Mouse (Mus musculus): ENCODE measurements around the gene Copg2. TPM values are rescaled to one million over a fixed set of nuclear protein-coding genes. Genes with fewer than 3 reads are reported as not detected.

Gene Copg2
- polyA plus RNA-seq, 1 experiment from 2014 or later: 31.0 TPM

DNA sequence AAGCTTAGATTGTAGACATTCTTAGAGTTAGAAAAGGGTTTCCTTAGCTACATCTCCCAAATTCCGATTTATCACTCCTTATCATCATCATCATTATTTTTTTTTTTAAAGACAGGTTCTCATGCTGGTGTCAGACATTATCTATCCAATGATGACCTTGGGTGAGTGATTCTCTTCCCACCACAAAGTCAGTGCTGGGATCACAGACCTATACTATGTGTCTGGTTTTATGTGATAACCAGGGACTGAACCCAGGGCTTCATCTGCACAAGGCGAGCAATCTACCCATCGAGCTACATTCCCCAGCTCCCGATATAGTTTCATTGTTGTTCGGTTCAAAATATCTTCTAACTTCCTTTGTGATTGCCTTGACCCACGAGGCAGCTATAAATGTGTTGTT is 183.1 kb downstream of the Copg2 start:
- Histone ChIP-seq H3K36me3 (ENCODE audit: control insufficient read depth, insufficient read depth, low read length) (no peaks in the 10 kb centered on the region), H3K27ac (replicated peaks in 1 of 2; ENCODE audit: control insufficient read depth in 1 of 2, insufficient read depth in 1 of 2, low read depth in 2 of 2, low read length in 2 of 2) (peak overlapping the region in 1 of 2 experiments; percentile 53; a peak in 1 of 4 replicates), H3K9me3 (ENCODE audit: control insufficient read depth, low read length) (no peaks in the 10 kb centered on the region), H3K4me1 (ENCODE audit: control insufficient read depth in 2 of 2, insufficient read depth in 2 of 2, low read length in 2 of 2) (peaks cover 0 to 8% of the 10 kb centered on the region in 2 experiments; a peak in 3 of 4 replicates), H3K4me3 (ENCODE audit: control insufficient read depth in 1 of 2, insufficient read depth in 1 of 2, low read depth in 1 of 2, low read length in 2 of 2) (no peak overlapping the region), H3K4me2 (ENCODE audit: low read length) (no peak overlapping the region), H3K9ac (ENCODE audit: low read length) (no peak overlapping the region), H3K27me3 (ENCODE audit: control insufficient read depth, insufficient read depth, low read length) (no peaks in the 10 kb centered on the region)
- 65% methylated on average over 6 of the region's 6 CpGs for WGBS
- no peak for ATAC-seq (ENCODE audit: insufficient number of reproducible peaks, insufficient read depth, low FRiP score, low read depth)

- H3K9ac ChIP-seq (ENCODE audit: low read length): no peak overlapping the region
- peak; percentile 39; the same call in 1 of the 2 replicates for ATAC-seq (ENCODE audit: insufficient number of reproducible peaks, insufficient read depth, low FRiP score, low read depth)
- H3K4me3 ChIP-seq (ENCODE audit: control insufficient read depth in 1 of 2, insufficient read depth in 1 of 2, low read depth in 1 of 2, low read length in 2 of 2): no peak overlapping the region
- peaks cover 0 to 8% of the 10 kb centered on the region in 2 experiments; a peak in 3 of 4 replicates for H3K4me1 ChIP-seq (ENCODE audit: control insufficient read depth in 2 of 2, insufficient read depth in 2 of 2, low read length in 2 of 2)
- H3K36me3 ChIP-seq (ENCODE audit: control insufficient read depth, insufficient read depth, low read length): no peaks in the 10 kb centered on the region
- H3K27ac ChIP-seq (replicated peaks in 1 of 2; ENCODE audit: control insufficient read depth in 1 of 2, insufficient read depth in 1 of 2, low read depth in 2 of 2, low read length in 2 of 2): peak overlapping the region; percentile 10 to 23; a peak in 2 of 4 replicates
- H3K4me2 ChIP-seq (ENCODE audit: low read length): no peak overlapping the region
- no peaks in the 10 kb centered on the region for H3K9me3 ChIP-seq (ENCODE audit: control insufficient read depth, low read length)
- H3K27me3 ChIP-seq (ENCODE audit: control insufficient read depth, insufficient read depth, low read length): no peaks in the 10 kb centered on the region
- 47% methylated on average over 7 of the region's 7 CpGs for WGBS
Measured at GRCm38 (mm10) chr6:30712484-30712883, 184.1 kb downstream of the Copg2 start.

DNA sequence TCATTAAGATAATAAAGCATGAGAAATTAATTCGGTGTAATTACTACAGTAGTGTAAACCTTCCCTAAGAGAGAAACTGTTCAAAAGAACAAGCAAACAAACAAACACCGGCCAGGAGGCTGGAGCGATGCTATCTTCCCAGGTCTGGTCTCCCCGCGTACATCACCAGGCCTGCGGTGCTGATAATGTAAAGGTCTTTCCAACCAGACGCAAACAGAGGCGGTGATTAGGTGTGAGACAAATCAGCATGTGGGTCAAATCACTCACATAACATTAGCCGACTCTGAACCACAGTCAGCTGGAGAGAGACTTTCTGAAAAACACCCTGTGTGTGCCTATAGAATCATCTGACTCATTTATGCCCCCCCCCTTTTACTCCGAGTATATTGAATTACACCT is 185.2 kb downstream of the Copg2 start:
- Histone ChIP-seq H3K4me1 (ENCODE audit: control insufficient read depth in 2 of 2, insufficient read depth in 2 of 2, low read length in 2 of 2) (peaks cover 0 to 8% of the 10 kb centered on the region in 2 experiments; a peak in 2 of 4 replicates), H3K36me3 (ENCODE audit: control insufficient read depth, insufficient read depth, low read length) (no peaks in the 10 kb centered on the region), H3K27ac (replicated peaks in 1 of 2; ENCODE audit: control insufficient read depth in 1 of 2, insufficient read depth in 1 of 2, low read depth in 2 of 2, low read length in 2 of 2) (0 out of 4 replicates have a peak overlapping the region, but pooled peaks of 1 of the 2 experiments have one; percentile 2), H3K4me3 (ENCODE audit: control insufficient read depth in 1 of 2, insufficient read depth in 1 of 2, low read depth in 1 of 2, low read length in 2 of 2) (no peak overlapping the region), H3K9ac (ENCODE audit: low read length) (no peak overlapping the region), H3K4me2 (ENCODE audit: low read length) (no peak overlapping the region), H3K9me3 (ENCODE audit: control insufficient read depth, low read length) (no peaks in the 10 kb centered on the region), H3K27me3 (ENCODE audit: control insufficient read depth, insufficient read depth, low read length) (no peaks in the 10 kb centered on the region)
- no peak; the same call in 1 of the 2 replicates for ATAC-seq (ENCODE audit: insufficient number of reproducible peaks, insufficient read depth, low FRiP score, low read depth)
- WGBS: 38% methylated on average over 10 of the region's 10 CpGs

DNA sequence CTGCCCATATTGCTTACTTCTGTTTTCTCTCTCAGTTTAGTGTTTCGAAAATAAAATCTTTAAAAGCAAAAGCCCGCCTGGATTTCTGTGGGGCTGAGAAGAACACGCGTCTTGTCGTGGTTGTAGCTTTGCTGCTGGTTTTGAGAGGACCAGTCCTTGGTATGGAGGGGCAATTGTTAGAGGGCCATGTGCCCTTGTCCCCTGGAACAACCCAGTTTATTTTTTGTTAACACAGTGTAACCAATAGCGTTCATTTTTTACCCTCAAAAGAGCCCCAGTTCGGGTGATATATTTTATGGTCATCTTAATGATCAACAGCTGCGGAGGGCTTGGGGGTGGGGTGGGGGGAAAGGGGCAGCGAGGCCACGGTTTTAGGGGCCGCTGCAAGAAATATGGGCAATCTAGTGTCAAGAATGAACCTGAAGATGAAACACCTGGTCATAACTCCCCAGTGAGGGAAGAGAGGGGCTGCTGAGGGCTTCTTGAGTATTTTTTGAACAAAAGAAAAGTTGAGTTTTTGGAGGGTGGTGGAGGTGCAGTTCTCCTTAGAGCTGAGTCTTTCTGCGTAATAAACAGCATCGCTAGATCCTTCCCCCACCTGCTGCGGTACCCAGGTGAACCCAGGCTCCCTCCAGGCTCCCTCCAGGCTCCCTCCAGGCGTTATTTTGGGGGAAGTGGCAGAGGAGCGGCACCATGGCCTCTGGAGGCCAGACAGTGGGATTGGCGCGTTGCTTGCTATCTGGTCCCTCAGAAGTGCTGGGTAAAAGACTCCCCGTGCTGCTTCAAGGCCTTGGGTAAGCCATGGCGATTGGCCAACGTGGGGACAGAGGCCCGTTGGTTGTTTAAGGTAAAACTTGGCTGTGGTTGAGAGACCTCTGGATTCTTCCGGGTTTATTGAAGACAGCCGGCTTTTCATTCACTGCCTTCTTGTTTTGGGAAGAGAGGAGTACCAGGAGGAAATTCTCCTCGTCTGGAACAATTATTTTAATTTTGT is 185.9 kb downstream of the Copg2 start:
- Histone ChIP-seq H3K36me3 (ENCODE audit: control insufficient read depth, insufficient read depth, low read length) (no peaks in the 10 kb centered on the region), H3K27me3 (ENCODE audit: control insufficient read depth, insufficient read depth, low read length) (no peaks in the 10 kb centered on the region), H3K4me2 (ENCODE audit: low read length) (no peak overlapping the region), H3K27ac (replicated peaks in 1 of 2; ENCODE audit: control insufficient read depth in 1 of 2, insufficient read depth in 1 of 2, low read depth in 2 of 2, low read length in 2 of 2) (0 out of 4 replicates have a peak overlapping the region, but pooled peaks of 1 of the 2 experiments have one; percentile 2), H3K4me3 (ENCODE audit: control insufficient read depth in 1 of 2, insufficient read depth in 1 of 2, low read depth in 1 of 2, low read length in 2 of 2) (no peak overlapping the region), H3K4me1 (ENCODE audit: control insufficient read depth in 2 of 2, insufficient read depth in 2 of 2, low read length in 2 of 2) (peaks cover 0 to 8% of the 10 kb centered on the region in 2 experiments; a peak in 2 of 4 replicates), H3K9ac (ENCODE audit: low read length) (no peak overlapping the region), H3K9me3 (ENCODE audit: control insufficient read depth, low read length) (no peaks in the 10 kb centered on the region)
- WGBS: 61% methylated on average over 25 of the region's 25 CpGs
- no peak for ATAC-seq (ENCODE audit: insufficient number of reproducible peaks, insufficient read depth, low FRiP score, low read depth)

- Histone ChIP-seq H3K9ac (ENCODE audit: low read length) (no peak overlapping the region), H3K27ac (replicated peaks in 1 of 2; ENCODE audit: control insufficient read depth in 1 of 2, insufficient read depth in 1 of 2, low read depth in 2 of 2, low read length in 2 of 2) (no peak overlapping the region), H3K36me3 (ENCODE audit: control insufficient read depth, insufficient read depth, low read length) (no peaks in the 10 kb centered on the region), H3K4me1 (ENCODE audit: control insufficient read depth in 2 of 2, insufficient read depth in 2 of 2, low read length in 2 of 2) (peaks cover 0 to 10% of the 10 kb centered on the region in 2 experiments; a peak in 2 of 4 replicates), H3K27me3 (ENCODE audit: control insufficient read depth, insufficient read depth, low read length) (no peaks in the 10 kb centered on the region), H3K4me3 (ENCODE audit: control insufficient read depth in 1 of 2, insufficient read depth in 1 of 2, low read depth in 1 of 2, low read length in 2 of 2) (no peak overlapping the region), H3K9me3 (ENCODE audit: control insufficient read depth, low read length) (no peaks in the 10 kb centered on the region), H3K4me2 (ENCODE audit: low read length) (no peak overlapping the region)
- no peak for ATAC-seq (ENCODE audit: insufficient number of reproducible peaks, insufficient read depth, low FRiP score, low read depth)
- 68% methylated on average over 6 of the region's 6 CpGs for WGBS
Measured at GRCm38 (mm10) chr6:30709115-30709514, 187.5 kb downstream of the Copg2 start.

DNA sequence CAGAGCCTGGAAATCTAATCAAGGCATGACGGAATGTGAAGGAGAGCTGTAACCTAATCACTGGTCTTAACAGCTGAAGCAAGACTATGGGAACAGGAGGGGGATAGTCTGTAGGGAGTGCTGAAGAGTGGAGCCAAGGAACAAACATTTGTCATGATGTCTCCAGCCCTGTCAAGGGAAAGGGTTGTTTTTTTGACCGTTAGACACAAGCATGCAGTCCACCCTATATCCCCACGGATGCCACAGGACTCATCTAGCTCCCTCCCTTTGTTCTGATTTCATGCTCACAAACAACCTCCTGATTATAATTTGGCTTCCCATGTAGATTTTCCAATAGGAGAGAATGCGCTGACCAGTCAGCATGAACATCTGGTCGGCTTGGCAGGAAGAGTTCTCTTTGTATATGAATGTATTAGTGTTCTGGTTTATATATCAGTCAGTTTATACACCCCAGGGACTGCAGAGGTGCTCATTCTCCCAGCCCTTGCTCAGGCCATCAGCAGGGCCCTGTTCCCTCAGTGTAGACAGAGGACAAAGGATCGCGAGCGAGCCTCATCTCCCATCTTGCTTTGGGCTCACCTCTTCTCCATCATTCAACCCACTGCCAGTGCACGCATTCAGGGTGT is 192.5 kb downstream of the Copg2 start:
- Histone ChIP-seq H3K27me3 (ENCODE audit: control insufficient read depth, insufficient read depth, low read length) (no peaks in the 10 kb centered on the region), H3K4me3 (ENCODE audit: control insufficient read depth in 1 of 2, insufficient read depth in 1 of 2, low read depth in 1 of 2, low read length in 2 of 2) (no peak overlapping the region), H3K4me2 (ENCODE audit: low read length) (no peak overlapping the region), H3K9me3 (ENCODE audit: control insufficient read depth, low read length) (no peaks in the 10 kb centered on the region), H3K9ac (ENCODE audit: low read length) (no peak overlapping the region), H3K27ac (replicated peaks in 1 of 2; ENCODE audit: control insufficient read depth in 1 of 2, insufficient read depth in 1 of 2, low read depth in 2 of 2, low read length in 2 of 2) (peak overlapping the region in 1 of 2 experiments; percentile 16; a peak in 1 of 4 replicates), H3K4me1 (ENCODE audit: control insufficient read depth in 2 of 2, insufficient read depth in 2 of 2, low read length in 2 of 2) (peaks cover 16 to 17% of the 10 kb centered on the region in 2 experiments; a peak in 3 of 4 replicates), H3K36me3 (ENCODE audit: control insufficient read depth, insufficient read depth, low read length) (no peaks in the 10 kb centered on the region)
- ATAC-seq (ENCODE audit: insufficient number of reproducible peaks, insufficient read depth, low FRiP score, low read depth): no peak
- WGBS: 59% methylated on average over 9 of the region's 9 CpGs

DNA sequence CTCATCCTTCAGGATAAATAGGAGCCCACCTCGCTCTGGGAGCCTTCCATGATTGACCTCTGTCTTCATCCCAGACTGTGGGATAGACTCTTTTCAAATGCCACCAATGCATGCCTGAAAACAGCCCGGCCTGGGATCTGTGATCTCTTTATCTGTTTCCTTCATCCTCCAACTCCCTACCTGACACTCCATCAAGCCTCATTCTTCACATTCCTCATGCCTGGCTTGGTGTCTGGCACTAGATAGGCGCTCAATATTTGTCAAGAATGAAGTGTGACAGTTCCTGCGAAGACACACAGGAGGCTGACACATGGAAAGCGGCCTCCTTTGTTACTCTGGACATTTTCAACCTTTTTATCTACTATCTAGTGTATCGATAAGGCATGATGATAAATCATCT is 193.1 kb downstream of the Copg2 start:
- 33% methylated on average over 6 of the region's 6 CpGs for WGBS

More for the DNA sequence above, 193.1 kb downstream of the Copg2 start:
- no peak overlapping the region for H3K4me2 ChIP-seq (ENCODE audit: low read length)
- H3K9ac ChIP-seq (ENCODE audit: low read length): no peak overlapping the region
- H3K27me3 ChIP-seq (ENCODE audit: control insufficient read depth, insufficient read depth, low read length): no peaks in the 10 kb centered on the region
- no peak for ATAC-seq (ENCODE audit: insufficient number of reproducible peaks, insufficient read depth, low FRiP score, low read depth)
- no peaks in the 10 kb centered on the region for H3K36me3 ChIP-seq (ENCODE audit: control insufficient read depth, insufficient read depth, low read length)
- H3K9me3 ChIP-seq (ENCODE audit: control insufficient read depth, low read length): no peaks in the 10 kb centered on the region
- H3K27ac ChIP-seq (replicated peaks in 1 of 2; ENCODE audit: control insufficient read depth in 1 of 2, insufficient read depth in 1 of 2, low read depth in 2 of 2, low read length in 2 of 2): no peak overlapping the region
- H3K4me3 ChIP-seq (ENCODE audit: control insufficient read depth in 1 of 2, insufficient read depth in 1 of 2, low read depth in 1 of 2, low read length in 2 of 2): no peak overlapping the region
- H3K4me1 ChIP-seq (ENCODE audit: control insufficient read depth in 2 of 2, insufficient read depth in 2 of 2, low read length in 2 of 2): peaks cover 16 to 17% of the 10 kb centered on the region in 2 experiments; a peak in 3 of 4 replicates

All from heart, embryonic 14.5 days (tissue).